ENCODE assay signal across 9 mouse cellular contexts in the genomic region with DNA sequence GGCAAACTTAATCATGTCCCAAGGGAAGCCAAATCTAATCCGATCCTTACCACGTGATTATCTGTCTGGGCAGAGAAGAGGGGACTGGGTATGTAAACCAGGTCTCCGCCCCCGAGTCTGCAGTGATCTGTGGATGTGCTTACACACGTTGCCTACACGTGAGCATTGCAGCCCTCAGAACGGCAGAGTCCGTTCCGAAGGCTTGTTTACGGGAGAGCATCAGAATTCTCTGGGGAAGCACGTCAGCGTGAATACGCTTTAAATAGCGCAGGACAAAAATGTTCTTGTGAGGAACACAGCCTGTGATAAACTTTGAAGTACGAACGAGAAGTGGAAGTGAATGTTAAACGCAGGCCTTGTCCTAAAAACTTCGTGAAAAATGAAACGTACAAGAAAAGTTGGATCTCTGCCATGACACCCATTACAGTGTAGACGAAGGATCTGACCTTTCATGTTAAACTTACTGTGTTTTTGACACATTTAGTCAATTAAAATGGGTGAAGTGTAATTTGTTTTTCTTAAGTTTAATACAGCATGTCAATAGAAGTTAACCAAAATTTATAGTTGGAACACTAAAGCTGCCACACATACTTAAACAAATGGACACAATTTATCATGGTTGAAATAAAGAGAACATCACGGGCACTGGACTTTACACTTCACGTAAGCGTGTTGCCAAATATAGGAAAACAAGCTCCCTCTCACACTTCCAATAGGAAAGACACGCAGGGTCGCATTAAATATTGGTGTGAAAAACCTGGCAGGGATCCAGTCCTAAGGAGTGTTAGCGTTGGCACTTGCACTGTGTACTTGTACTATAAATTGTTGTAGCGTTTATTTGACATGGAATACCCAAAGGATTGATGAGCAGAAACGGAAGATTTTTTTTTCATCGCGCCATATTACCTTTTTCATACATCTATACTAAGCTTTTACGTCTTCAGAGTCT.
DNase-seq lines count a peak whose midpoint lies in the region; ATAC-seq and TF ChIP-seq lines count a peak whose summit lies in the region.
"Had no signal": no experiment of that assay in that cellular context is flagged by ENCODE, and none has a peak within 500 bp of the region (broad histone marks: within the 10 kb centered on the region; RNA-seq: fewer than 3 reads in every experiment).

No protein-coding gene starts in this region.

- H3K27me3 ChIP-seq in heart, adult 2 months (ENCODE audit: control insufficient read depth, insufficient read depth, low read length): no peaks in the 10 kb centered on the region
- H3K27me3 ChIP-seq in intestine, embryonic 16.5 days (replicated peaks; ENCODE audit: control insufficient read depth, insufficient read depth, low read length): no peaks in the 10 kb centered on the region

- no peak for TF ChIP-seq CTCF in heart, adult 2 months (IDR thresholded peaks at IDR 0.05)

- no peaks in the 10 kb centered on the region for H3K79me2 ChIP-seq in heart, adult 2 months (replicated peaks; ENCODE audit: control insufficient read depth, insufficient read depth, low read length)

- ATAC-seq in intestine, embryonic 16.5 days: peak; percentile 58; the same call in 1 of the 2 replicates
- no peak for ATAC-seq in erythroblast, adult 5-6 weeks (replicated peaks; ENCODE audit: low FRiP score, poor library complexity, severe bottlenecking)

- H3K27ac ChIP-seq in heart, adult 2 months: peak overlapping the region; percentile 66
- no peak overlapping the region for H3K27ac ChIP-seq in intestine, embryonic 16.5 days (ENCODE audit: low read length)

- 54% methylated on average over 31 of the region's 31 CpGs for WGBS in heart, adult 2 months
- 47% methylated on average over 31 of the region's 31 CpGs for WGBS in intestine, embryonic 16.5 days

- TF ChIP-seq POLR2A in heart, adult 2 months (IDR thresholded peaks at IDR 0.05; ENCODE audit: insufficient read depth, low read depth, low read length): no peak

- no peak overlapping the region for H3K4me3 ChIP-seq in heart, adult 2 months
- peak overlapping the region; percentile 3 for H3K4me3 ChIP-seq in intestine, embryonic 16.5 days (ENCODE audit: low read length)

- peak overlapping the region; percentile 45 for H3K4me2 ChIP-seq in intestine, embryonic 16.5 days (ENCODE audit: low read depth, low read length)

- TF ChIP-seq EP300 in heart, adult 2 months (IDR thresholded peaks at IDR 0.05; ENCODE audit: insufficient read depth, low read depth, low read length): peak; percentile 86

- H3K4me1 ChIP-seq in heart, adult 2 months (ENCODE audit: control insufficient read depth, insufficient read depth, low read length): no peaks in the 10 kb centered on the region
- no peaks in the 10 kb centered on the region for H3K4me1 ChIP-seq in intestine, embryonic 16.5 days (ENCODE audit: control insufficient read depth, insufficient read depth, low read length)

- peaks cover 2% of the 10 kb centered on the region; the same call in 1 of the 2 replicates for H3K36me3 ChIP-seq in heart, adult 2 months (ENCODE audit: control insufficient read depth, insufficient read depth, low read length)
- no peaks in the 10 kb centered on the region for H3K36me3 ChIP-seq in intestine, embryonic 16.5 days (ENCODE audit: control insufficient read depth, insufficient read depth, low read length)

- H3K9ac ChIP-seq in heart, adult 2 months (ENCODE audit: low read depth, low read length): no peak overlapping the region
- no peak overlapping the region for H3K9ac ChIP-seq in intestine, embryonic 16.5 days (ENCODE audit: low read depth, low read length)

- intact Hi-C loops in heart, adult 2 months (cut with DNase I): loop anchor here (5.0 kb wide), 1 partner anchor 98 kb away; no protein-coding TSS in a partner anchor

- no peaks in the 10 kb centered on the region for H3K9me3 ChIP-seq in intestine, embryonic 16.5 days (ENCODE audit: control insufficient read depth, low read length)

- peak; percentile 2 for DNase-seq in kidney, postnatal 4 days
- no peak for DNase-seq in kidney, postnatal 25 days
- DNase-seq in brain, adult 2 months (ENCODE audit: low read depth, low spot score): peak; percentile 6
- DNase-seq in heart, adult 2 months: peak; percentile 38 to 49
- DNase-seq in thymus, postnatal 14 days: no peak
- DNase-seq: cerebellum, adult 9-11 months; thymus, postnatal 25 days had no signal

Comparison
In these comparisons a context has a peak if more than half of its experiments do, and no peak if none do; other contexts are left out.
1. DNase-seq: peak in kidney, postnatal 4 days (2 of 2), brain, adult 2 months (single experiment) and heart, adult 2 months (2 of 2); none in kidney, postnatal 25 days (0 of 2) and thymus, postnatal 14 days (single experiment).